Mouse (Mus musculus): Measurements from ENCODE around the gene Atp1a1. TPM values are rescaled to one million over a fixed set of nuclear protein-coding genes. Genes with fewer than 3 reads are reported as not detected.

Gene Atp1a1
- polyA plus RNA-seq, 1 experiment from 2014 or later: 58.4 TPM

DNA sequence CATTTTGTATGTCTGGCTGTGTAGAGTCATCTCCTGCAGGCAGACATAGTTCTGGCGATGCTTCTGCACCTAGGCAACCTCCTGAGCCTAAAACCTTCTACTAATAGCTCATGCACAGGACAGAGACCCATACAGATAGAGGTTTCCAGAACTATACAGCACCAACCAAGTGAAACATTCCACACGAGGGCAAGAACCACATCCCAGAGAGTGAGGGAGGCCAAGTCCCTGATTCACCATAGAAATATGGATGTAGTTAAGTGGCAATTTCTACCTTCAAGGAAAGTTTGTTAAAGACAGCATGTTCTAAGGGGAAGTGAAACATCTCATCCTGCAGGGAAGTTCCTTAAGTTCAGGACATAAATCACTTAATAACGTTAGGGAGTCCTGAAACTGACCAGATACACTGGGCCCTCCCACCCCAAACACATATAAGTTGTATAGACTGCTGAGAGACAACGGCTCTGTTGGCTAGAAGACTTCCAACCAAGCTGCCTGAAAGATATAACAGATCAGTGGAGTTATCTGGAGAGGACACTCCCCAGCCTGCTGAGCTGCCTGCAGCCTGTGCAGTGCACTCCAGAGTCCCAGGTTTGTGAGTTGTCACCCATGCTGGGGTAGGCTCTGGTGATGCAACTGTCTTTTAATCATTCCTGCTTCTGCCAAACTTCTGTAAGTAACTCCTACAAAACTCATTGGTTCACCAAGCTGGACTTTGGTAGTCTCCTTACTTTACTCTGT lies 39.7 kb upstream of the Atp1a1 start:
- no peak overlapping the region for H3K4me3 ChIP-seq (ENCODE audit: low read depth, low read length)
- no peak overlapping the region for H3K27ac ChIP-seq (ENCODE audit: low read length)
- no peak for ATAC-seq
- WGBS: 83% methylated on average over 4 of the region's 4 CpGs
- no peak overlapping the region for H3K4me2 ChIP-seq (ENCODE audit: low read length)
- no peaks in the 10 kb centered on the region for H3K9me3 ChIP-seq (replicated peaks; ENCODE audit: control insufficient read depth, low read length, poor library complexity, severe bottlenecking)
- H3K4me1 ChIP-seq (ENCODE audit: control insufficient read depth, insufficient read depth, low read length): no peaks in the 10 kb centered on the region
- no peaks in the 10 kb centered on the region for H3K27me3 ChIP-seq (ENCODE audit: control insufficient read depth, insufficient read depth, low read depth, low read length)
- no peaks in the 10 kb centered on the region for H3K36me3 ChIP-seq (ENCODE audit: control insufficient read depth, insufficient read depth, low read length)
- H3K9ac ChIP-seq (ENCODE audit: low read depth, low read length): no peak overlapping the region

DNA sequence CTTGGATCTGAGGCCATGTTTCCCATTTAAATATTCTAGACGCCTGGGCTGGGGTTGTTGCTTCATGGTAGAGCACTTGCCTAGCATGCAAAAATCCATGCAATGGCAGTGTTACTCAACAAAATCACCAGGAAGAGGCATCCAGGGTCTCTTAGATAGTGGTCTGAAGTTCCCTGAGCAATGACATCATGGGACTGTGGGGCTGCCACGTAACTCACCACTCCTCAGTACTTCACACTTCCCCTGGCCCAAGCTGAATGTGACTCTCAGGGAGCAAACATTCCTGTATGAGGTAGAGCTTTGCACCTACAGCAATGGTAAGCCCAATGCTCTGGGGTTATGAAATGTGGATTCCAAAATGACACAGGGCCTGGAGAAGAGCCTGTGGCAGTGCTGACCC lies 38.8 kb upstream of the Atp1a1 start:
- ATAC-seq: no peak
- H3K4me3 ChIP-seq (ENCODE audit: low read depth, low read length): no peak overlapping the region
- no peaks in the 10 kb centered on the region for H3K36me3 ChIP-seq (ENCODE audit: control insufficient read depth, insufficient read depth, low read length)
- 89% methylated on average over 2 of the region's 2 CpGs for WGBS
- no peak overlapping the region for H3K4me2 ChIP-seq (ENCODE audit: low read length)
- H3K9ac ChIP-seq (ENCODE audit: low read depth, low read length): no peak overlapping the region
- no peak overlapping the region for H3K27ac ChIP-seq (ENCODE audit: low read length)
- no peaks in the 10 kb centered on the region for H3K9me3 ChIP-seq (replicated peaks; ENCODE audit: control insufficient read depth, low read length, poor library complexity, severe bottlenecking)
- H3K4me1 ChIP-seq (ENCODE audit: control insufficient read depth, insufficient read depth, low read length): no peaks in the 10 kb centered on the region
- H3K27me3 ChIP-seq (ENCODE audit: control insufficient read depth, insufficient read depth, low read depth, low read length): no peaks in the 10 kb centered on the region

DNA sequence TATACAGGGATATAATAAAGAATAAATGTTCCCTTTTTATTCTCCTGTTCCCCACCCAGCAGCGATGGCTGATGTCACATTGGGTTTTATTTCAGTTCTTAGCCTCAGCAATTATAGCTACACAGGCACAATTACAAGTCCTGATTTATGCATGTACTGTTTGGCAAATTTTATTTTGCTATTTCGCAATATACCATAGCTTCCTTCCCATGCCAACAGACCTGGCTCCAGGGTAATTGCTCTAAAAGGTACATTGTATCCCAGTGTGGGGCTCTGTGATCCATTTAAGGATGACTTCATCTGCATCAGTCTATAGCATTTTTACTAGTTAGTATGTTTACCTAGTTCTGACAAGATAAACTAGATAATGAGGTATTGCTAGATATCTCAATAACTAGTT lies 33.7 kb upstream of the Atp1a1 start:
- Histone ChIP-seq H3K9me3 (replicated peaks; ENCODE audit: control insufficient read depth, low read length, poor library complexity, severe bottlenecking) (no peaks in the 10 kb centered on the region), H3K4me3 (ENCODE audit: low read depth, low read length) (no peak overlapping the region), H3K4me2 (ENCODE audit: low read length) (no peak overlapping the region), H3K9ac (ENCODE audit: low read depth, low read length) (no peak overlapping the region), H3K4me1 (ENCODE audit: control insufficient read depth, insufficient read depth, low read length) (peaks cover 14% of the 10 kb centered on the region), H3K36me3 (ENCODE audit: control insufficient read depth, insufficient read depth, low read length) (no peaks in the 10 kb centered on the region), H3K27ac (ENCODE audit: low read length) (no peak overlapping the region), H3K27me3 (ENCODE audit: control insufficient read depth, insufficient read depth, low read depth, low read length) (no peaks in the 10 kb centered on the region)
- no peak for ATAC-seq
- 90% methylated on average over 2 of the region's 2 CpGs for WGBS

DNA sequence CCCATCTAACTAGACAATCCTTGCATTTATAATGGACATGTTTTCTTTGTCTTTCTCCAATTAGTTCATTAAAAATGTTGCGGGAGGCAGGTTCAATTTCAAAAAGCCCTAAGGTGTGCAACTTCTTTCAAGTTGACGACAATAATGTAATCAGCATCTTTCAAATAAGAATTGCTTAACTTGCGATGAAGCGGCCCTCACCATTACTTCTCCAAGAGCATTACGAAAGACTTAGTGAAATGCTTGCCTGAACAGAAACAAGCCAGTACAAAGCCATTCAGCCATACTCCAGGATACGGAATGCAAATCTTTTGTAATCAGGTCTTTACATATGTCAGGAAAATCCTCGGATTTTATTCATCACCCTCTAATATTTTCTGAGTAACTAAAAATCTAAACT lies 32.0 kb upstream of the Atp1a1 start:
- 75% methylated on average over 7 of the region's 7 CpGs for WGBS
- Histone ChIP-seq H3K4me2 (ENCODE audit: low read length) (no peak overlapping the region), H3K9me3 (replicated peaks; ENCODE audit: control insufficient read depth, low read length, poor library complexity, severe bottlenecking) (no peaks in the 10 kb centered on the region), H3K27me3 (ENCODE audit: control insufficient read depth, insufficient read depth, low read depth, low read length) (no peaks in the 10 kb centered on the region), H3K4me3 (ENCODE audit: low read depth, low read length) (no peak overlapping the region), H3K4me1 (ENCODE audit: control insufficient read depth, insufficient read depth, low read length) (peaks cover 14% of the 10 kb centered on the region), H3K36me3 (ENCODE audit: control insufficient read depth, insufficient read depth, low read length) (no peaks in the 10 kb centered on the region), H3K9ac (ENCODE audit: low read depth, low read length) (no peak overlapping the region), H3K27ac (ENCODE audit: low read length) (no peak overlapping the region)
- ATAC-seq: no peak

DNA sequence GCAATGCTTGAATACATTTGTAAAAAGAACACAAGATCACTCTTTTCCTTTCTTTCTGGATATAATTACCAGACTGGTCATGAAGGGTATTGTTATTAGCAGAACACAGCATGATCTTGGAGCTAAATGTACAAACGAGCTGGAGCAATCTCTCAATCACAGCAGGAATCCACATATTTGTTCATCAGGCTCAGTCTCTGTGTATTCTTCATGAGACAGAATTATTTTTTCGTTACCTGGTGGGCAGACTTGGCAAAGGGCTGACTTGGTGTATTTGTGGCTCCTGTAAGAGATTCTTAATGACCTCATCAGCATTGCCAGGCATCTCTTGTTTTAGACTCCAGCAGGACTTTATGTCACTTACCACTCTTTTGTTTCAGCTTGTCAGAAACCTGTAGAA lies 31.6 kb upstream of the Atp1a1 start:
- Histone ChIP-seq H3K4me3 (ENCODE audit: low read depth, low read length) (no peak overlapping the region), H3K4me2 (ENCODE audit: low read length) (no peak overlapping the region), H3K36me3 (ENCODE audit: control insufficient read depth, insufficient read depth, low read length) (no peaks in the 10 kb centered on the region), H3K27ac (ENCODE audit: low read length) (no peak overlapping the region), H3K9ac (ENCODE audit: low read depth, low read length) (no peak overlapping the region), H3K4me1 (ENCODE audit: control insufficient read depth, insufficient read depth, low read length) (peaks cover 14% of the 10 kb centered on the region), H3K9me3 (replicated peaks; ENCODE audit: control insufficient read depth, low read length, poor library complexity, severe bottlenecking) (no peaks in the 10 kb centered on the region), H3K27me3 (ENCODE audit: control insufficient read depth, insufficient read depth, low read depth, low read length) (no peaks in the 10 kb centered on the region)
- ATAC-seq: no peak
- WGBS: 61% methylated on average over 2 of the region's 2 CpGs

DNA sequence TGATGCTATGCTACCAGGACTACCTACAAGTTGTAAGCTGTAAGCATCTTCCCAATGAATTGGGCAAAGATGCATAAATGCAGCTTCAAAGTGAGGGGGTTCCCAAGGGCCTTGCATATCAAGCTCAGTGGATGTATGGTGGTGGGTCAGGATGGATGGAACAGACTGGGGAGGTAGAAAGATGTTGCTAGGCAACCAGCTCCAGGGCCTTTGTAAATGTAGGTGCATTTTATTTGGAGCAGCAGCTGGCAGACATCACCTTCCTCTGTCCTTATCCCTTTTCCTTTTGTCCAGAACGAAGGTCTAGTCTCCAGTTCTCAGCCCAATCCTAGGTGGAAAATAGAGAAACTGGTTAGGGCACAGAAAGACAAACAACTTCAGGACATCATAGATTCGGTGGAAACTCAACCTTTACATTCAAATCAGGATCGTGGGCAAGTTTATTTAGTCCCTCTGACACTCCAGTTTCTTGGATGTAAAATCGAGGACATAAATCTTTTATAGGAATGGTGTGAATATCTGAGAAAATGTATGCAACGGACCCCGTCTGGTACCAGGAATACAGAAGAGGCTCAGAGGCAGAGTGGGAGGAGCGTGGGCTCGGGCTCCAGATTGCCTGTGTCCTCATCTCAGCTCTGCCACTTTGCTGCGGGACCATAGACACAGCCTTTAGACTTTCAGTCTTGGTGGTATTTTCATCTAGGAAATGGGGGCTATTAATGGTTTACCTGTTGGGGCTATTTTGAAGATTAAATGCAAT lies 29.8 kb upstream of the Atp1a1 start:
- Histone ChIP-seq H3K4me2 (ENCODE audit: low read length) (no peak overlapping the region), H3K27me3 (ENCODE audit: control insufficient read depth, insufficient read depth, low read depth, low read length) (no peaks in the 10 kb centered on the region), H3K4me3 (ENCODE audit: low read depth, low read length) (no peak overlapping the region), H3K9me3 (replicated peaks; ENCODE audit: control insufficient read depth, low read length, poor library complexity, severe bottlenecking) (no peaks in the 10 kb centered on the region), H3K27ac (ENCODE audit: low read length) (peak overlapping the region; percentile 8; the same call in 1 of the 2 replicates), H3K4me1 (ENCODE audit: control insufficient read depth, insufficient read depth, low read length) (peaks cover 14% of the 10 kb centered on the region), H3K9ac (ENCODE audit: low read depth, low read length) (no peak overlapping the region), H3K36me3 (ENCODE audit: control insufficient read depth, insufficient read depth, low read length) (no peaks in the 10 kb centered on the region)
- WGBS: 69% methylated on average over 9 of the region's 9 CpGs
- peak; percentile 87; the same call in 1 of the 2 replicates for ATAC-seq

DNA sequence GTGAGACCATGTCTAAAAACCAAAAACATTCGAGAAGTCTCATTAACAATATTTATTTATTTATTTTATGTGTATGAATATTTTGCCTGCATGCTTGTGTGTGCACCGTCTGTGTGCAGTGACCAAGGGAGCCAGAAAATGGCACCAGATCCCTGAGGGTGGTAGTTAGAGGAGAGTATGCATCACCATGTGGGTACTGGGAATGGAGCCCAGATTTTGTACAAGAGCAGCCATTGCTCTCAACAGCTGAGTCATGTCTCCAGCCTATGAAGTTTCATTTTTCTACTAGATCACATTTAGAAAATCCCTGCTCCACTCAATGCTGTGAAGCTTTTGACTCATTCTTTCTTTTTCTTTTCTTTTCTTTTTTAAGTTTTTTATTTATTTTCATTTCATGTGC lies 23.8 kb upstream of the Atp1a1 start:
- no peaks in the 10 kb centered on the region for H3K36me3 ChIP-seq (ENCODE audit: control insufficient read depth, insufficient read depth, low read length)
- WGBS: 96% methylated on average over 2 of the region's 2 CpGs
- H3K4me1 ChIP-seq (ENCODE audit: control insufficient read depth, insufficient read depth, low read length): no peaks in the 10 kb centered on the region
- no peaks in the 10 kb centered on the region for H3K9me3 ChIP-seq (replicated peaks; ENCODE audit: control insufficient read depth, low read length, poor library complexity, severe bottlenecking)
- H3K27me3 ChIP-seq (ENCODE audit: control insufficient read depth, insufficient read depth, low read depth, low read length): no peaks in the 10 kb centered on the region
- no peak for ATAC-seq
- no peak overlapping the region for H3K9ac ChIP-seq (ENCODE audit: low read depth, low read length)
- no peak overlapping the region for H3K4me3 ChIP-seq (ENCODE audit: low read depth, low read length)
- no peak overlapping the region for H3K4me2 ChIP-seq (ENCODE audit: low read length)
- no peak overlapping the region for H3K27ac ChIP-seq (ENCODE audit: low read length)

DNA sequence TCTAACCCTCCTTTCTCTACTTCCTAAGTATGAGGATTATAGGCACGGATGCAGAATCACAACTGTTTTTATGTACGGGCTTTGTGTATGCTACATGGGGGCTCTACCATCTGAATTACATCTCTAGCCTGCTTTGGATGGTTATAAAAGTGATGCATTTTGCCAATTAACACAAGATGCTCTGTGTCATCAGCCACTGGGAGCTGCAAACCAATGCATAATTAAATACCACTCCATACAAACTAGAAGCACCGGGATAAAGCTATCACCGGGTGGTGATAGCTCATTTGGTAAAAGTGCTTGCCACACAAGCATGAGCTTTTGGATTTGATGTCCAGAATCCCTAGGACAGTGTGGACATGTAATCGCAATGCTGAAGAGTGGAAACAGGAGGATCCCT lies 19.8 kb upstream of the Atp1a1 start:
- H3K4me1 ChIP-seq (ENCODE audit: control insufficient read depth, insufficient read depth, low read length): no peaks in the 10 kb centered on the region
- H3K9ac ChIP-seq (ENCODE audit: low read depth, low read length): no peak overlapping the region
- no peaks in the 10 kb centered on the region for H3K9me3 ChIP-seq (replicated peaks; ENCODE audit: control insufficient read depth, low read length, poor library complexity, severe bottlenecking)
- no peak overlapping the region for H3K27ac ChIP-seq (ENCODE audit: low read length)
- H3K4me3 ChIP-seq (ENCODE audit: low read depth, low read length): no peak overlapping the region
- no peak overlapping the region for H3K4me2 ChIP-seq (ENCODE audit: low read length)
- H3K27me3 ChIP-seq (ENCODE audit: control insufficient read depth, insufficient read depth, low read depth, low read length): no peaks in the 10 kb centered on the region
- no peaks in the 10 kb centered on the region for H3K36me3 ChIP-seq (ENCODE audit: control insufficient read depth, insufficient read depth, low read length)
- no peak for ATAC-seq
- 79% methylated on average over 5 of the region's 5 CpGs for WGBS

DNA sequence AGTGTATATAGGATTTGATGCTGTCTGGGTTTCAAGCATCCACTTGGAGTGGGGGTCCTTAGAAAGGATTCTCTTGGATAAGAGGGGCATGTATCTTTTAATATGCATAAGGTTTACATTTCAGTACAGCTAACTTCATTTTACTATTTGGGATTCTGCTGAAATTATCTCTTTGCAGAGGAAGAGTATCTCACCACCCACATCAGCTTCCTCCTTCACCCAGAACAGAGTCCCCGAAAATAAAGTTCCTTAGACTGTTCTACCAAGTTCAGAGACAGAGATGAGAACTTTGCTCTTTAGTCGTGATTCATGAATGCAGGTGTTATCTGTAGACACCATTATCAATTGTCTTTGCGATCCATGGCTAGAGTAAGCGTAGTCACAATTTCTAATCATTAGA lies 14.5 kb upstream of the Atp1a1 start:
- Histone ChIP-seq H3K36me3 (ENCODE audit: control insufficient read depth, insufficient read depth, low read length) (no peaks in the 10 kb centered on the region), H3K9ac (ENCODE audit: low read depth, low read length) (no peak overlapping the region), H3K4me3 (ENCODE audit: low read depth, low read length) (no peak overlapping the region), H3K4me1 (ENCODE audit: control insufficient read depth, insufficient read depth, low read length) (no peaks in the 10 kb centered on the region), H3K4me2 (ENCODE audit: low read length) (no peak overlapping the region), H3K27ac (ENCODE audit: low read length) (no peak overlapping the region), H3K27me3 (ENCODE audit: control insufficient read depth, insufficient read depth, low read depth, low read length) (no peaks in the 10 kb centered on the region), H3K9me3 (replicated peaks; ENCODE audit: control insufficient read depth, low read length, poor library complexity, severe bottlenecking) (no peaks in the 10 kb centered on the region)
- WGBS: 91% methylated on average over 4 of the region's 4 CpGs
- ATAC-seq: no peak
